Mouse (Mus musculus) heart, postnatal 14 days (tissue): ENCODE measurements around the gene Serpina9. TPM values are rescaled to one million over a fixed set of nuclear protein-coding genes. Genes with fewer than 3 reads are reported as not detected.

ENCODE experiments used
- DNase-seq, 2 experiments: peaks; one replicate each; pipeline ENCODE4 v3.0.0; 2021 to 2022
- intact Hi-C: fragments of 180-260 bp; cut with DNase I; formaldehyde crosslinking; loops from one replicate; pipeline ENCODE4 v1.15.1; 2025
- long read RNA-seq, 2 experiments: library from polyadenylated mRNA; stranded (forward); transcript quantifications; one replicate each; pipeline ENCODE4 v2.0.0; 2021
- total RNA-seq, 2 experiments: library from RNA; stranded (reverse); gene quantifications; 2 replicates each; pipeline ENCODE4 v1.2.3; 2021

Serpina9 gene
- total RNA-seq = under 1 TPM in 1 of 2 experiments, not detected in 1; 0.07 TPM
- long read RNA-seq, experiment 1 = 0 reads
- long read RNA-seq, experiment 2 = 0 reads

GRCm38 (mm10) chr12:104013620-104014019 lies at the start of gene Serpina9:
Gene Serpina9 (minus strand): TSS chr12:104013755.
- DNase-seq = no peak
- intact Hi-C loops = no loop called here

DNA sequence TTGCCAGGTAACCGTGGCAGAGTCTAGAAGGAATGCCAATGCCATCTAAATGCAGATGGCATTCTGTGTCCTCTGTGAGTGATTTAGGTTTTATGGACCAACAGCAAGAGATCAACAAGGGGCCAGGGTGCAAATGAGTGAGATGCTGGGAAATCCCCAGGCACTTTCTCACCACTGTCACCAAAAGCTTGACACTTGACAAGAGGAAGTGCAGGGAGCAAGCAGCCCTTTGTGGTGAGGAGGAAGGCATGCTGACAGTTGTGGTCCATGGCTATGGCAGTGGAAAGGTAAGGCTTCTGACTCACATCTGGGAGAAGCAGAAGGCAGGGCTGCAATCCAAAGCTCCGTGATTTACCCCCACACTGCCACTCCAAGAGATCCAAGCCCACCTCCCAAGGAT lies 48.3 kb upstream of the Serpina9 start:
- intact Hi-C loops = no loop called here
- DNase-seq = no peak

- no peak for DNase-seq
- intact Hi-C loops = no loop called here
Observed at GRCm38 (mm10) chr12:104060126-104060525, 46.6 kb upstream of the Serpina9 start.

- intact Hi-C loops = no loop called here
- DNase-seq = no peak
Observed at GRCm38 (mm10) chr12:104057531-104057930, 44.0 kb upstream of the Serpina9 start.

- peak; percentile 24 to 43 for DNase-seq
- intact Hi-C loops = no loop called here
Observed at GRCm38 (mm10) chr12:104057050-104057449, 43.5 kb upstream of the Serpina9 start.

GRCm38 (mm10) chr12:104055755-104056154 lies 42.2 kb upstream of the Serpina9 start:
- DNase-seq = no peak
- intact Hi-C loops = no loop called here

DNA sequence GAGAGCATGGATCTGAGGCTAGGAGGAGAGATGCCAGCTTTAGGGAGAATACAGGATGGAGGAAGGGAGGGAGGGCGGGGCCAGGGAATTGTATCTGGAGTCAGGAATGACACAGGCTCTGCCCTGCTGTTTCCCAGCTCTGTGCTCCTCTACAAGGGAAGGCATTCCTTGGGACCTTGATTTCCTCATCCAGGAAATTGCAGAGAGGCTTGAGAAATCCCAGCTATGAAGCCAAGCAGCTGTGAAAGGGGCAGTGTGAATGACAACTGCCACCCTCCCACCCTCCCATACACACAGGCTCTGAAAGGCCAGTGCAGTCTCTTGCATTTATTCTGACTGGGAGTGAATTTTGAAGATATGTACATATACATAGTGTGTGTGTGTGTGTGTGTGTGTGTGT lies 40.4 kb upstream of the Serpina9 start:
- intact Hi-C loops = no loop called here
- DNase-seq = no peak

DNA sequence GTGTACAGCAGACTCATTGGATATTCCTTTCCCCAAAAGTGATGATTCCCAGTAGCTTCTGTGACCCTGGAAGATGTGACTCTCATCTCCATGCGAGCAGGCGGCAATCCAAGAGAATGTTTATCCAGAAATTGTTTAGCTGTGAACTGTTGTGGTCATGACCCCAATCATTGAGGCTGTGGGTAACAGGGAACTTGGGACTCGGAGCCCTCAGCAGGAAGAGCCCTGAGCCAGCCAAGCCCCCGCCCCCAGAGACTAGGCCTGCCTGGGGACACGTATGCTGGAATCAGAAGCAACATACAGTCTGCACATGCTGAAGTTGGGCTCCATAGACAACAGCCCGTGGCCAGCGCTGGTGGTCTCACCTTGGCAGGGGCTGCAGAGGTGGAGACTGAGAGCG lies 32.2 kb upstream of the Serpina9 start:
- intact Hi-C loops = no loop called here
- DNase-seq = no peak

DNA sequence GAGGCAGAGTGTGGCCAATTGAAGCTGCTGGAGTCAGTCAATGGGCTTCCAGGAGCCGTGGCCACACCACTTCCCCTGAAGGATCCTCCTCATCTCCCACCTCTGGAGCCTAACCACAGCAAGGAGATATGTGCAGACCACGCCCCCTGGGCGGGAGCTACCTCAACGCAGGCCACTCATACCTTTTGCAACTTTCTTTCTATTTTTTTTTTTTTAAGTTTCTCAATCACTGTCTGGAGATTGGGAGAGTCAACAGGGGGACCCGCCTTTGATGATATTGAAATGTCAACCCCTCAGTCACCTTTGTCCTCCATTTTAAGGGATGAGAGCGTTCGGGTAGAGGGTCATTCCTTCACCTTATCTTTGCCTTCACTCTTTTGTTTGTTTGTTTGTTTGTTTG lies 30.8 kb upstream of the Serpina9 start, which contains the start of gene Serpina12:
TSS of gene Serpina12 (minus strand) at position 101 of the 400 bp plus-strand sequence.
- DNase-seq = no peak
- intact Hi-C loops = no loop called here

GRCm38 (mm10) chr12:104042753-104043152 lies 29.2 kb upstream of the Serpina9 start:
- intact Hi-C loops = no loop called here
- DNase-seq = no peak

DNA sequence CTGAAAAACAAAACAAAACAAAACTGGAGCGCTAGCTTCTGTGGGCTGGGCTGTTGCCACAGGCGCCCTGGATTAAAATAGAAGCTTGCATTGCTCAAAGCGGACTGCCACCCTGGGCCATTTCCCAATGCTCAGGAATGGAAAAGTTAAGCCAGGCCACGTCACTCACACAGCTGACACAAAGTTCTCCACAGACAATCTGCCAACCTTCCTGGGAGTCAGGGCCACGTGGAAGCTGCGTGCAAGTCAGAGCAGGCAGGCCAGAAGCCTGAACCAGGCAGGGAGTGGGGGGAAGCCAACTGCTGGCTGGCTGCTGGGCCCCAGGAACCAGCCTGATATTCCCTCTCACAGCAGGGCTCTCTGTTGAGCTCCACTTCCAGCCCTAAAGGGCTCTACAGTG lies 27.8 kb upstream of the Serpina9 start:
- DNase-seq = peak; percentile 57 to 70
- intact Hi-C loops = no loop called here

DNA sequence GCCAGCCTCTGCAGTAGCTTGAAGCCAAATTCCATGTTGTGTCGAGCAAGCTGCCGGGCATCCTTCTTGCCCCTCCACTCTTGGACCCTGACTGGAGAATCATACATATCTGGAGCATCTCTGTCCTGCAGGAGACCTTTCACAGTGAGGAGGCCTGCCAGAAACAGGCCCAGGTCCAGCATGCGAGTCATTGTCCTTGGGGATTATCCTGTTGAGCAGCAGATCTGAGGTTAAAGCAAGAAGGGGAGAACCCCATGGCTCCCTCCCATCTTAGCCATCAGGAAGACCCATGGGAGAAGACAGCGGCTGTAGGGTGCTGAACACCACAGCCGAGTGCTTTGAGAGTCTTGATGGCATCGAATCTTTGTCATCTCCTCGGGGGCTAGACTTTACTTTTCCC lies 24.6 kb upstream of the Serpina9 start:
- intact Hi-C loops = no loop called here
- DNase-seq = no peak

DNA sequence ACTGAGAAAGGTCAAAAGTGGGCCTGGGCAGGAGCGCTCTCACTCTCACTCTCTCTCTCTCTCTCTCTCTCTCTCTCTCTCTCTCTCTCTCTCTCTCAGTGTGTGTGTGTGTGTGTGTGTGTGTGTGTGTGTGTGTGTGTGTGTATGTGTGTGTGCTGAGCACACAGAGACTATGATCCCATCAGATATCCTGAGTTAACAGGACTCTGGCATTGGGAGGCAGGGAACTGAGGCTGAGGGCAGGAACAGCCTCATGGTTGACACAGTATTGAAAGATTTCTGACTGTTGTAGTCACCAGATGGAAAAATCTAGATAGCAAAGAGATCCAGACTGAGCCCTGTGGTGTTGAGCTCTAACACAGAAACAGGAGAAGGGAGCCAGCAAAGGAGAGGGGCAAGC lies 20.2 kb upstream of the Serpina9 start:
- intact Hi-C loops = loop anchor here (5.0 kb wide), 1 partner anchor 34 kb away; no protein-coding TSS in a partner anchor

DNA sequence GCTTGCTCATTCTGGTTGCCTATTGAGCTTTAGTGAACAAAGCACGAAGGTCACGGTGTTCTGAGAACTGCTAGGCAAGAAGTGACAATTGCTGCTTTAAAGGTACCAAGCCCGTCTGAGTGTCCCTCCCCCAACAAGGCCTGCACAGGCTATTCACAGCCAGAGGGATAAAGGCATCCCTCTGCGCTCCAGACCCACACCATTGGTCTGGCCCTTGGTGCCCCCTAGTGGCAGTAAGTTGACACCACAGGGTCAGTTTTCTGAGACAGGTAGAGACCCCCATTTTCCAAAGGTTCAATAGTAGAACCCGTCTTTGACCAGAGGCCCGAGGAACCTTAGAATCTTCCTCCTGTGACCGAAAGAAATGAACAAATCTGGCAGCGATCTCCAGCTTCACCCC lies 16.4 kb upstream of the Serpina9 start:
- intact Hi-C loops = loop anchor here (1.0 to 5.0 kb wide), 2 partner anchors 35 to 37 kb away; no protein-coding TSS in a partner anchor
- DNase-seq = peak; percentile 34 to 65

More for the DNA sequence above, 20.2 kb upstream of the Serpina9 start:
- DNase-seq = no peak

- intact Hi-C loops = no loop called here
- DNase-seq = no peak
Observed at GRCm38 (mm10) chr12:104015280-104015679, 1.7 kb upstream of the Serpina9 start.

- no peak for DNase-seq
- intact Hi-C loops = no loop called here
Observed at GRCm38 (mm10) chr12:104004689-104005088, 8.9 kb downstream of the Serpina9 start.

GRCm38 (mm10) chr12:104003238-104003612 lies 10.3 kb downstream of the Serpina9 start:
- DNase-seq = no peak

DNA sequence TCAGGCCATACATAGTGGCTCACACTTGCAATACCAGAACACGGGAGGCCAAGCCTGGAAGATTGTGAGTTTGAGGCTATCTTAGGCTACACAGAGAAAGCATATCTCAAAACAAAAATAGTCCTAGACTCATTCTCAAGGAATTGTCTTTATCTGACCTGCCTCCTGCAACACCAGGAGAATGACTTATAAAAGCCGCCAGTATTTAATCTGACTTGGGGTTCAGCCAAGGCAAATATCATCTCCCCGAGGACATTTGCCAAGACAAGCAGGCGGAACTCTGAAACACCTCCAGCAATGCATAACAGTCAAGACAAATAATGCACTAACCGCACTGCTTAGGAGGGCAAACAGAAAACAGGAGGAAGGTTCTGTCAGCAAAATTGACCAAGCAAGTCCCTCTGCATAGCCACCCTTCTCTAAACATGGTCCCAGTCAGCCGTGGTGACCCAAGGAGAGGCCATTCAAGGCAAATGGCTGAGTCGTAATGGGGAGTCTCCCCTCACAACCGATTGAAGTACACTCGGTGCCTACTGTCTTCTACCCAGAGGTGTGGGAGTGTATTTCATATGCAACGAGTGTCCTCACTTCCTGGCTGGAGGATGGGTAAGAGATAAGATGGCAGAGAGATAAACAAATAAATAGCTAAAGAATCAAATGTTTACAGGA lies 10.9 kb downstream of the Serpina9 start:
- peak; percentile 24 to 53 for DNase-seq
- intact Hi-C loops = no loop called here

More at GRCm38 (mm10) chr12:104003238-104003612, 10.3 kb downstream of the Serpina9 start:
- intact Hi-C loops = no loop called here

GRCm38 (mm10) chr12:104000594-104000993 lies 13.0 kb downstream of the Serpina9 start:
- intact Hi-C loops = no loop called here

GRCm38 (mm10) chr12:103999611-104000010 lies 13.9 kb downstream of the Serpina9 start:
- no peak for DNase-seq
- intact Hi-C loops = no loop called here

More at GRCm38 (mm10) chr12:104000594-104000993, 13.0 kb downstream of the Serpina9 start:
- no peak for DNase-seq

DNA sequence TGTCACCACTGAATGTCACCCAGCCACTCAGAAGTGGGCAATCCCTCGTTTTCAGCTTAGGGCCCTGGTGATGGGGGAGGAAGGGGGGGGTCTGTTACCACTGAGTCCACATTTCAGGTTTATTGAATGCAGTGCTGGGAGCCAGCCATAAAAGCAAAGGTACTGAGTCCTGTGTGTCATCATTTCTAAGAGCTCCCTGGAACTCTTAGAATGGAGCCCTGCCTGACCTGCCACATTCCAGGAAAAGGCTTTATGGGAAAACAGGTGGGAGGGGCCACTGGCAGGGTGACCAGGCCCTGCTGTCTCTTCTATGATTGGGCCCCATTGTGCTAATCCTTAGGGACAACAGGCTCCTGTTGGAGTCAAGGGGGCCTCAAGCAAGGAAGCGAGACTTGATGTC lies 17.0 kb downstream of the Serpina9 start:
- no peak for DNase-seq
- intact Hi-C loops = no loop called here
